Mouse (Mus musculus) layer of hippocampus, adult 11-12 months (tissue): ENCODE results near the gene Poll.
"Not testable (repeated sequence)": the region's sequence is repeated elsewhere in the genome, so short reads cannot be mapped to it uniquely, and the experiment has no call there.

Experiments used
- DNase-seq: peaks from one replicate; pipeline ENCODE4 v3.0.0; 2022; ENCODE audit warnings: low spot score

Poll gene

DNA sequence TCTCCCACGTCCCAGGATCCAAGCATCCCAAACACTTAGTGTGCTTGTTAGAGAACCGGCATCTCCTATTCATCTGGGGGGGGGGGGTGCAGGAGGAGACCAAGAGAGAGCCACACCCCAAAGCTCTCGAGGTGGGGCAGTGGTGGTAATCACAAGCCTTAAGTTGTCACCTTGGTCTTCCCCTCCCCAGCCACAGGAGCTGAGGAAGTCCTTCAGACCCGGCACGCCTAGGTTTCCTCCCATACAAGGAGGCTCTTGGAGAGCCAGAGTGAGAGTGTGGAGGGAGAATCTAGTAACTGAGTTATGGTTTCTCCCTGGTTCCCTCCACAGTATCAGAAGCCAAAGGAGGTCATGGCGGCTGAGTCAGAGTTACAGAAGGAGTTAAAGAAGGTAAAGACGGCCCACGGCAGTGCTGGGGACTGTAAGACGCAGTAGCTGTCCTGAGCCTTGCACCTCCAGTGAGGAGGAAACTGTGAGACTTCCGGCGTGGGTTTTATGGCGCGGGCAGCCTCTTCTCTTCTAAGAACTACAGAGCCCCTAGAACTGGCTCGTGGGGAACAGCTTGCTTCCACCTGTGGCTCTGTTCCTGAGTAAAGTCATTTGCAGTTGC, 16.9 kb upstream of the Poll start:
- no peak for DNase-seq

DNA sequence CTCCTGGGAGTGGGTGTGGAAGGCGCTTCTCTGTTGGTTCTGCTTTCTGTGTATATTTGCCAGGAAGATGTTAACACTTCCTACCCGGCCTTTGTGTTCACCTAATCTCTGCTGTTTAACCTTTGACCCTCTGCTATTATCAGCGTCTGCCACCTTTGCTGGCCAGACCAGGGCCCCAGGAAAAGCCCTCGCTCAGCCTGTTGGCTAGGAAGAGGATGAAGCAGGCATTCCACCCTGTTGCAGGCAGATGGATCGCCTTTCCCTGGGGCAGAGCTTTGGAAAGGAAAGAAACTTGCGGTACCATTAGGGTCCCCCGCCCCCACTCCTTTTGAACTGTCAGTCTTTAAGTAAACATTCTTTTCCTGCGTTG, 15.3 kb upstream of the Poll start:
- no peak for DNase-seq

DNA sequence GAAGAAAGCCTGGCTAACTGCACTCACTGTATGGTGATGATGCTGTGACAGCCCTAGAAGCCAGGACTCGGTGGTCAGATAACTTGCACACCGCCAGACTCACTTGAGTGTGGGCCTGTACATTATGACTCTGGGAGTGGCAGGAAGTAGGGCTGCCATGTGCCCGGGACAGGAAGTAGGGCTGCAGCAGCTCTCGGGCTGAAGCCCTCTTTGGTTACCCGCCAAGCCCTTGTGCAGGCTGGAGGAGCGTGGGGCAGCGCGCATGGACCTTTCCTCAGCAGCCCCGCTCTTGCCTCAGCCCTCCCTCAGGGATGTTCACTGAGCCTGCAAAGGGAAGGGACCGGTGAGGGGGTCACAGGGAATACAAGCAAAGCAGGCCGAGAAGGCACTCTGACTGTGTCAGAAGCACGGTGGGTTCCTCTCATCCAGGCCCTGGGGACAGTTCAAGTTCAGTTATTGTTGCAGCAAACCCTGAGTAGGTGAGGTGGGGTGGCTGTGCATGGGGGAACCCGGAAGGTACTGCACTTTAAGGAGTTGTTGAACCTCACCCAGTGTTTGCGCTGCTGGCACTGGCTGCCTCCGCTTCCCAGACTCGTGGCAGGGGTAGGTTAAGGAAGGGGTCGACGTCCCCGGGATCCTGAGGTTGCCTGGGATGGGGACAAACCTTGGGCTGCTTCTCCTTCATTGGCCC, 14.8 kb upstream of the Poll start:
- no peak for DNase-seq

DNA sequence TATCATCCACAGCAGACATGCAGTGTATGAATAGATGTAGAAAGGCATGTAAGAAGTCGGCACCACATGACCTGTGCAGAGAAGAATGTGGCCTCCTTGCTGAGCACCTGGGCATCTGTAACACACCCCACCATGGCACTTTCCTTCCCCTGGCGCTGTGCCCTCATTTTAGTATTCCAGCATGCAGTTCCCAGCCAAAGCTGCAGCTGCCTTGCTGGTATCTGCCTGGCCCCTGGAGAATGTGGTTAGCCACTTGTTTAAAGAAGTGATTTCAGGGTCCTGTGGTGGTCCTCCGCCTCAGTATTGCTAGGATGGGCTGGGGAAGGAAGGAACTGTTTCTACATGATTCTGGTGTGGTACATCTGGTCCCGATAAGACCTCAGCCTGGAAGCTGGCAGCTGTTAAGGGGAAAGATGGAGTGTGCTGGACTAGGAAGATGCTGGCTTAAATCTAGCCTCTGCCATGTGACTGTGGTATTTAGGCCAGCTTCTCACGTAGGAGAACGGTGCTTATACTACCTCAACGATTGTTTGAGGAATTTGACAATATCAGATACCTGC, 14.1 kb upstream of the Poll start:
- no peak for DNase-seq

DNA sequence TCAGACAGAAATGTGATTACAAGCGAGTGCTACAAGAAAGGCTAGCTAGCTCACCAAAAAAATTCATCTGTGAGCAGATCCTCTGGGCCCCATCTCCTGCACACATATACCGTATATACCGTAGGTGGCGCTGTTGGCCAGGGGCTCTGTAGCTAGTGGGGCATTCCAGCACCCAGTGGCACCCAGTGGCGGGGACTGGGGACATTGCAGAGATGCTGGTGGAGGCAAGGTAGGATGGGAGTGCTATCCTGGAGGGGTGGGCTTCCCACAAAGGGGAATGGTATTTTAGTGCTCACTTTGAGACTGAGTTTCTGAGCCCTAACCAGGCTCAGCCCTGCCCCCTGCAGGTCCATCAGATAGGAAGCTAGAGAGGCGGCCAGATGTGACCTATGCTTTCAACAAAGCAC, 13.5 kb upstream of the Poll start:
- DNase-seq = peak; percentile 84

DNA sequence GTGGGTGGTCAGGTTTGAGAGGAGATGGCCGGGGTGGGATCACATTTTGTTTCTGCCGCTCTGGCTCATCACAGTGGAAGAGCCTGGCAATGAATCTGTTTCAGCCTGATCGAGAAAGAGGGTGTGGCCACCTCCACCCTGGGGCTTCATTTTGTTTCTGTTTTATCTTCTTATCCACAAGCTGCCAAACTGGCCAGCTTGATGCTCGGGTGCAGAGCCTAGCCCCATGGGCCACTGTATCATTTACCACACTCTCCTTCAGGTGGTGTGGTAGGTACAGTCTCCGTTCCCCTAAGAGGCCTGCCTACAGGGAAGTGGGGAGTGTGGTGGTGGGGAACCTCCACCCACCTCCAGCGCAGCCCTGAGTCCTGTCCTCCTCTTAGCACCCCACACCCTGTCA, 12.7 kb upstream of the Poll start:
- DNase-seq = no peak

DNA sequence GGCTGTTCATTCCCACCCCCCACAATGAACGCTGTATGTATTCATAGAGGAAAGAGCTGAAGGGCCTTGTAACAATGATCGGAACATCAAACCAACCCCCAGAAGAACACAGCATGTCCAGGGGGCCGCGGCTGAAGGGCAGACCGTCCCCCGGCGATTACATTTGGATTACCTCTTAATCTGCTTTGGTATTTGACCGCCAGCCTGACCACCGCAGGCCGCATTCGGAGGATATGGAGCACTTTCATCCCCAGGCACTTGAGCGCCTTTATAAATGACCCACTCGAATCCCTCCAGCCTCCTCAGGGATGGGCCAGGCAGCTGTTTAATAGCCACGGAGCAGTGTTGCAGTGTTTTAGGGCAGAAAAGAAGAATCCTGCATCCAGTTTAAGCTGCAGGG, 7.0 kb upstream of the Poll start:
- no peak for DNase-seq

DNA sequence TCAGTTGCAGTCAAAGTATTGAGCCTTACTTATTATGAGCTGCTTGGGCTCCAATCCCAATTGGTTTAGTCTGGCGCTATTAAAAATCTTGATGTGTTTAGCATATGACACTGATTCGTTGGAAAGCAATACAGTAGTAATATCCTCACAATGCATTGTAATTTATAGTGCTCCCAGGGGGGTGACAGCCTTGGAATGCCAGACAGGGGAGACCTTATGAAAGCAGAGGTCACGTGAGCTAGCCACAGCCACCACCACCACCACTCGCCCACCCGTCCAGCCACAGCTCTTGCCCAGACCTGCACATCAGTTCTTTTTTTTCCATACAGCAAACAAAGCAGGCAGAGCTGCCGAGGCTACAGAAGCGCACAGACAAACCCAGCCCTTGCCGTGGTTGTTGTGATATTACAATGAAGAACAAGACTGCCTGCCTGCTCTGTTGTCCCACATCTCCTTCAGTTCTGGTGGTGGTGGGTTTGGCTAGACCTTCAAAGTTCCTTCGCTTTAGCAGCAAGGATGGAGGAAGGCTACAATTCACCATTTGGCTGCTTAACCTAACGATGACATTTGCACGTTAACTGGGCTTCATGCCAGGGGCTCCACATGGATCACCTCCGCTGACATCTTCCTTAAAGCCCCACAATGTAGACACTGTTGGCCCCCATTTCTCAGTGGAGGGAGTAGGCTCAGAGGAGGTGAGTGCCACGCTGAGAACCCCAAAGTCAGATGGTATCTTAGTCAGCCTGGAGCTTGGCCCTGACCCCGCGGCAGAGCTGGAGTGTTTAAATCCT, 5.8 kb upstream of the Poll start:
- no peak for DNase-seq

DNA sequence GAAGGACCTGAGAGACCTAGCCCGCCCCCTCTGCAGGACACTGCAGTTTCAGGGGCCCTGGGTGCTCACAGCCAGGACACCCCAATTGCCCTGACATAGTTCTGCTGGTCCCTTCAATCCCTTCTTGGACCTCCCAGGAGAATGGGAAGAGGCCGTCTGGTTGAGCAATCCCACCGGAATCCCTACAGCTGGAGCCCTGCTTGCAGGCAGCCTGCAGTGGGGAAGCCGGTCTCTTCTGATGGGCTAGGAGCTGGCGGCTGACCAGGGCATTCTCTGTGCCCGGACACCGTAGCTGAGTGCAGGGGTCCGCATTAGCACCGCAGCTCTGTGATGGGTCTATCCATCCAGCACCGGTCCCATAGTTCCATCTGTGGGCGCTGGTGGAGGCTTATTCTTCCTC, 6.2 kb downstream of the Poll start:
- no peak for DNase-seq

DNA sequence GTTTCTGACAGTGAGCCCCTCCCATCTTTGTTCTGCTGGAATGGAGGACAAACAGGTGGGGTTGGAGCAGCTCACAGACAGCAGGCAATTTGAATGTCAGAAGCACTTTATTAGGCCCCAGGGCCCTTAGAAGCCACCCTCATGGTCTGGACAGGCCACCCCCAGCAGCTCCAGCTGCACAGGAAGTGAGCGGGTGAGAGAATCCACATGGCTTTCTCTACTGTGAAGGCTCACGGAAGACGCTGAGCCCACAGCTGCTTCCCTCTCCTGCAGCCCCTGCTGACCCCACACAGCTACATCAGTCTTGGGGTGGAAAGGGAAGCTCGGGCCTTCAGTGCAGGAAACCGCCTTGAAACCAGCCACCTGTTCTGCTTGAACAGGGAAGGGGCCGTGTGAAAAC, 8.1 kb downstream of the Poll start:
- DNase-seq = no peak

DNA sequence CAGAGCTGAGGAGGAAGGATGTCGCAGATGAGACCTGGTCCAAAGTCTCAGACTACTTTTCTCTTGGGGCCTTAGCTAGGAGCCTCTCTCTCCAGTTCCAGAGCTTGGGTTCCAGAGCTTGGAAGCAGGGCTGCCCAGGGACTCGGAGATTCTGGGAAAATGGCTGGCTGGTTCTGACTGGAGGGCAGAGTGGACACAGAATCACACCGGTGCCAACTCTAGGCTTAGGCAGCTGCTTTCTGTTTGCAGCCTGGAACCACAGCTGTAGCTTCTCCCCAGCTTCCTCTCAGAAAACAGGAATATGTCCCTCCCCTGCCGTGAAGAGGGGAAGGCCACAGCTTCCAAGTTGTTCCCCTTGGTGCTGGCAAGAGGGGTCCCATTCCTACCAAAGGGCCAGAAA, 10.4 kb downstream of the Poll start:
- no peak for DNase-seq

DNA sequence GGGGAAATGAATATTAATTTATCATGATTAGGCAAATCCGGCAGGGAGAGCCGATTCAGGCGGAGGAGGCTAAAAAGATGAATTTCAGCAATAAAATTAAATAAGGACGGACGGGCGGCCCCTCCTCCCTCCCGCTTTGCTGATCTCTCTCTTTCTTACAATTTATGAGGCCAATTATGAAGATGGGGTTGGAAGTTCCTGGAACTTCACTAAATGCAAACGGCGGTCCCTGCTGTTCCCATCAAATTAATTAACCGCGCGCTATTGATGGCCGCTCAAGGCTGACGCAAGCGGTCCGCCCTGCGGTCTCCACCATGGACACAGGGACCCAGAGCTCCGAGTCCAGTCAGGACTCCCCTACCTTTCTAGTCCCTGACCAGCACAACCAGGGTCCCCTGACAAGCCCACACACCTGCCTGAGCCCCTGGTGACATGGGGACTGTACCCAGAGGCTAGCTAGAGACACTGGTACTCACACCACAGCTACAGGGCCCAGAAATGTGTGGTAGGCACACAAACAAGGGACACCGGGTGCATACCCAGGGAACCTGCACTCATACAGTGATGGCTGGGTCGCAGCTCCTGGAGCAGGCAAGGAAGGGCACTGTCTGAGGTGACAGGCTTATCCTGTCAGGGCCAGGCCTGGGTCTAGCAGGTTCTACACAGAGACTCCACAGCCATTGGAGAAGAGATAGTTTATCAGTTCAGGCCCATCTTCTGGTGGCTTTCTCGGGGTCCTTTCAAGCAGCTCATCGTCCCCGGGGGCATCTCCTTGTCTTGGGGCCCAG, 11.0 kb downstream of the Poll start:
- no peak for DNase-seq

DNA sequence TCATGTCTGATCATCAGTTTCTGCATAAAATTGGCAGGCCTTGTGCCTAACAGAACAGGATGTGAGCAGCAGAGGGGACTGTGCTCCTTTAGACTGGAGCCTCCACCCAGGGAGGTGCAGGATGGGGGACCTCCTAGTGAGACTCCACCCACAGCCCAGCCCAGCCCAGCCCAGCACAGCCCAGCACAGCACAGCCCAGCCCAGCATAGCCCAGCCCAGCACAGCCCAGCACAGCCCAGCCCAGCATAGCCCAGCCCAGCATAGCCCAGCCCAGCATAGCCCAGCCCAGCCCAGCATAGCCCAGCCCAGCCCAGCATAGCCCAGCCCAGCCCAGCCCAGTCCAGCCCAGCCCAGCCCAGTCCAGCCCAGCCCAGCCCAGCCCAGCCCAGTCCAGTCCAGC, 12.1 kb downstream of the Poll start:
- not testable (repeated sequence) for DNase-seq

DNA sequence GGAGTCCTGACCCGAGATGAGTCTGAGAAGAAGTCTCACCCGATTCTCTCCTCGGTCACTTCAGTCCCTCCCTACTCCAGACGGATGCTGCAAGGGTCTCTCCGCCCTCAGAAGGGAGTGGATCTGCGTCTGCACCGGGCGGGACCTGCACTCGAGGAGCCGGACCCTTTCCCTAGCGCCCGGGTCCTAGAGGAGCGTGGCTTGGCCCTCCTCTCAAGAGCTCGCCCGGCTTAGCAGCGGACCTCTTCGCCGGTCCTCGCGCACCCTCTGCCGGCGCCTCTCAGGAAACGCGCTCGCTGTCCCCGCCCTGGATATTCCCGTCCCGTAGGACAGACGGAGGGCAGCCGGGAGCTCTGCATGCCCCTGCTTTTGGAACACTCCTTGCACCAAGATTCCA, 15.4 kb downstream of the Poll start:
- peak; percentile 85 for DNase-seq

DNA sequence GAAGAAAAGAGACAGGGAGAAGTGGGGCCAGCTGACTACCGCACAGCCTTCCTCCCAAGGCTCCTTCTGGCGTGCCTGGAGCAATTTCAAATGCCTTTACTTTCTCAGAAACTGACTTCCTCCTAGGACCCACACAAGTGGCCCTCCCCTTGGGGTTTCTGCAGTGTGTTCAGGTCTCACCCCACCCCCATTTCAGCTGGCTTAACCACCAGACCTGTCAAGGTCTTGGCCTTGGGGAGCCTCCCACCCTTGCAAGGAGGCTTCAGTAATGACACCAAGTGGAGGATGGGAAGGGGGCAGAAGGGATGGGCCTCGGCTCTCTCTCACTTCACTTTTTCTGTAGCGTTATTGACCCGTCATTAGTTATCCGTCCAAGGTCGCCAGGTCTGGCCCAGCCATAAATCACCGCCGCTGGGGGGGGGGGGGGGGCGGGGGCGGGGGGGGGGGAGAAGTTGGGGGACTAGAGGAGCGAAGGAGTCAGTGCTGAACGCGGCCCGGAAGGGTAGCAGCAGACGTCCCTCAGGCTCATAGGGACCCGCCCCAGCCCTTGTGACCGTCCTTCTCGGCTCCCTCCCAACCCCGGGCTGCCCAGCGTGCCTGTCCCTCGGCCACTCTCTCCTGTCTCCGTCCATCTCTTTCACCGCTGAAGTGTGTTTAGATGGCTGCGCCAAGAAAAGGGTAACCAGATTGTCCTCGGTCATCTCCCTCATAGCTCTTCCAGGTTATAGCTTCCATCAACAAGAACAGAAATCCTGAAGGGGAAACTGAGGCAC, 16.0 kb downstream of the Poll start:
- DNase-seq = no peak

DNA sequence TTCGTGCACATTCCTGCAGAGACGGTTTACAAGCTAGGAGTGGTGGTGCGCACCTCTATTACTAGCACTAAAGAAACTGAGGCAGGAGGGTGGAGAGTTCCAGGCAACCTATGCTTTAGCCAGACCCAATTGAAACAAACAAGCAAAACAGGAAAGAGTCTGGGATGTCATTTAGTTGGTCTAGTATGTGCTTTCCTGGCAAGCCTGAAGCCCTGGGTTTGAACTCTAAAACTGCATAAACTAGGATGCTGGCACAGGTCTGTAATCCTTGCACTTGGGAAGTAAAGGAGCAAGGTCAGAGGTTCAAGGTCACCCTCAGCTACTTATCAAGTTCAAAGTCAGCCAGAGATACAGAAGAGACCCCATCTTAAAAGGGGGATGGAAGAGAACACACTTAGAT, 18.3 kb downstream of the Poll start:
- no peak for DNase-seq

DNA sequence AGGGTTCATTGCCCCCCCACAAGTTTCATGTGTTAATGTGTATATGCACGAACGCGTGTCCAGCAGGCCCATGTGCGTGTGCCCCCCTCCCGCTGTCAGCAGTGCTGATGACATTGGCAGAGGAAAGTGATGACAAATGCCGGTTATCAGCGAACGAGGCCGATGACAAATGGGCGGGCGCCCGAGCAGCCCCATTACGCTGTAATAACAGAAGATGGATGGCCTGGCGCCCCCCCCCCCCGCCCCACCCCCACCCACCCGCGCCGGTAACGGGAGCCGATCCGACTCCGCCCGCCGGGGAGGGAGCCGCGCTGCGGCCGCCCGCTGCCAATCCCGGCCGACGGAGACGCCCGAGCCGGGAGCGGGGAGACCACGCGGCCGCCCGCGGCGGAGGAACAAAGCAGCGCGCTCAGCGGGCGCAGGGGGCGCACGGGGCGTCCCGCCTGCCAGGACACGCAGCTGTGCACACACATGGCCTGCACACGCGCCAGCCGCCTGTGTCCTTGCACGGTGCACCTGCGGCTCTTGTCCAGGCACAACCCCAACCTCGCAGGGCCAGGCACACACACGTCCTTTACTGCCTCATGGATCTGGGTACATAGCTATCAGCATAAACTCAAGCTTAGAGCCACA, 18.8 kb downstream of the Poll start:
- DNase-seq = peak; percentile 57

DNA sequence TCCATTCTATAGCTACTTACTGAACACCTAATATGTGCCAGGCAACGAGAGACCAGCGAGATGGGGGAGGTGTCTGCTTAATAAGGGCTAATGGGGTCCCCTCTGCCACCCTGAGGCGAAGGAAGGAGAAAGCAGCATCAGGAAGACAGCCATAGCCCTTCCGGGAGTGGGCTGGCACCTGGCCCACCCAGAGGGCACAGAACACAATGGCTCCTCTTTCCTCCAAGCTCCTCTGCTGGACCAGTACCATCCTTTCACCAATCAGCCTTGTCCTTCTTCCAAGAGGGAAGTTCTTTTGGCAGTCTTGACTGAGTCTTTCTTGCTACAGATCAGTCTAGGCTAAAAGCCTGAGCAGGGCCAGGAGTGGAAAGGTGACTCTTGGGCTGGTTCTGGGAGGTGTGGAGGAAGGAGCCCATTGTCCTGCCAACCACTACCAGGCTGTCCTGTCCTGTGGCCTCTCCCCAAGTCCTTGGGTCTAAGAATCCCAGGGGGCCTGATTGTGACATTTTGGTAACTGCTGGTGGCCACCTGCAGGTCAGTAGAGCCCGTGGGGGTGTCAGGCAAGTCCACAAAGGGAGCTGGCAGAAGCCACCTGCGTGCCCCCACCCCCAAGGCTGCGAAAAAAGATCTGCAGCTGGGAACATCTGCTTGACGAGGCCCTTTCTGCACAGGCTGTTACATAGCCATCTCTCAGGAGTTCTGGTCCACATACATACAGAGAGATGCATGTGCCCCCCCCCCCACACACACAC, 19.5 kb downstream of the Poll start:
- peak; percentile 59 for DNase-seq

DNA sequence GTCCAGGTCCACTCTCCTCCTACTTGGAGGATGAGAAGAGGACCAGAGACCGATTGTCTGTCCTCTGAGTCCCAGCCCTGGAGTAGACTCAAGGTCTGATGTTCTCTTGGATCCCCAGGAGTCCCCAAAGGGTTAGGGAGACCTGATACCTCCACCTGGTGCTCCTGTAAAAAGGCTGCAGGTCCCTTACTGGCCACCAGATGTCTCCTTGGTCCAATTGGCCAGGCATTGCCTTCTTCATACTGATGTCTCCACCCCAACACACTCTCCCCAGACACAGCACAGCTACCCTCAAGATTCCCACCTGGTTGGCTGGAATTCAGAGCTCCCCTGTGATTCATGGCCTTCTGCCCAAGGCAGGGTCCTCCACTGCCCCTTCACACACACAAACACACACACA, 22.8 kb downstream of the Poll start:
- DNase-seq = no peak

DNA sequence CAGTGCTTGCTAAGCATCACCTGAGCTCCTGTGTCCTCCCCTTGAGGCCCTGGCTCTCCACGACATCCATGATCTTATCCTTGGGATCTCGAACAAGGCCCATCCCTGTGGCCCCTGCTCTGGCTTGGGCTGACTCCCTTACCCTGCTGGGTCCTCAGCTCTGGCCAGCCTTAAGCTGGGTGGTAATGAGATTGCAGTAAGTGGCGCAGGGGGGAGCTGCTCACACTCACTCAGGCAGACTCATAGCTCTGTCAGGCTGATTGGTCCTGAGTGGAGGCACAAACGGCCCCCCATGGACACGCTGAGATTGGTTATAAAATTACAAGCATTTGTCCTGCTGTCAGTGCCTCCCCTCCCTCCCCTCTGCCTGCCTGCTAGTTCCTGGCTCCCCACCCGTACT, 24.4 kb downstream of the Poll start:
- no peak for DNase-seq
